Mouse (Mus musculus): ENCODE data around the gene Emp1. TPM values are rescaled to one million over a fixed set of nuclear protein-coding genes. Genes with fewer than 3 reads are reported as not detected.
A peak's percentile ranks its signal among the peaks of the same experiment; 100 is the strongest.

Gene Emp1
- polyA plus RNA-seq (2012; fragmentation: generic; extraction: Trizol) = 222 TPM
- long read RNA-seq, experiment 1, transcript Emp1-201 (5 exons, 2,721 nt) = major isoform, 10 of 57 reads
- long read RNA-seq, experiment 1, partial matches to known transcripts = 47 of 57 reads
- long read RNA-seq, experiment 1, other reads (novel, unspliced or antisense) = 0 of 57 reads
- long read RNA-seq, experiment 2, transcript Emp1-201 (5 exons, 2,721 nt) = major isoform, 174 of 377 reads
- long read RNA-seq, experiment 2, partial matches to known transcripts = 199 of 377 reads
- long read RNA-seq, experiment 2, other reads (novel, unspliced or antisense) = 3 of 377 reads

- TF ChIP-seq MYOD1 (IDR thresholded peaks at IDR 0.05; ENCODE audit: control insufficient read depth, insufficient read length, low read depth) (peak; percentile 33), CEBPB (IDR thresholded peaks at IDR 0.05; ENCODE audit: low read depth) (no peak), FOSL1 (IDR thresholded peaks at IDR 0.05; ENCODE audit: insufficient read depth, low read length, poor library complexity, severe bottlenecking) (peak; percentile 55)
- H3K79me2 ChIP-seq (ENCODE audit: control insufficient read depth, insufficient read depth) = peaks cover 49% of the 10 kb centered on the region
- H3K36me3 ChIP-seq (ENCODE audit: control insufficient read depth, insufficient read depth) = peaks cover 36% of the 10 kb centered on the region
- peak within 1 kb of the TSS; percentile 59 for H3K4me3 ChIP-seq (ENCODE audit: insufficient read depth, poor library complexity, severe bottlenecking)
- no peaks in the 10 kb centered on the region for H3K27me3 ChIP-seq (ENCODE audit: control insufficient read depth, insufficient read depth, insufficient read length)
- H3ac ChIP-seq (ENCODE audit: control insufficient read depth, insufficient read length, low read depth) = peak within 1 kb of the TSS; percentile 53
- H3K79me3 ChIP-seq (ENCODE audit: low read depth) = peaks cover 47% of the 10 kb centered on the region
Measured at GRCm38 (mm10) chr6:135362459-135363159, at the start of gene Emp1. Emp1 (plus strand) TSS chr6:135362545.

GRCm38 (mm10) chr6:135313981-135314380, 48.4 kb upstream of the Emp1 start:
- Histone ChIP-seq H3K79me3 (ENCODE audit: low read depth) (no peaks in the 10 kb centered on the region), H3K4me3 (ENCODE audit: insufficient read depth, poor library complexity, severe bottlenecking) (no peak overlapping the region), H3ac (ENCODE audit: control insufficient read depth, insufficient read length, low read depth) (no peak overlapping the region), H3K27me3 (ENCODE audit: control insufficient read depth, insufficient read depth, insufficient read length) (no peaks in the 10 kb centered on the region), H3K79me2 (ENCODE audit: control insufficient read depth, insufficient read depth) (no peaks in the 10 kb centered on the region), H3K36me3 (ENCODE audit: control insufficient read depth, insufficient read depth) (no peaks in the 10 kb centered on the region)
- TF ChIP-seq MAX (IDR thresholded peaks at IDR 0.05) (no peak), MYOD1 (IDR thresholded peaks at IDR 0.05; ENCODE audit: control insufficient read depth, insufficient read length, low read depth) (no peak), CEBPB (IDR thresholded peaks at IDR 0.05; ENCODE audit: low read depth) (no peak), CTCF (IDR thresholded peaks at IDR 0.05; ENCODE audit: control insufficient read depth, insufficient read depth, insufficient read length) (no peak), MYOG (IDR thresholded peaks at IDR 0.05; ENCODE audit: control insufficient read depth, extremely low read depth, insufficient read length) (no peak), FOSL1 (IDR thresholded peaks at IDR 0.05; ENCODE audit: insufficient read depth, low read length, poor library complexity, severe bottlenecking) (no peak), USF1 (IDR thresholded peaks at IDR 0.05; ENCODE audit: low read depth) (no peak)

GRCm38 (mm10) chr6:135316141-135316540, 46.2 kb upstream of the Emp1 start:
- H3K4me3 ChIP-seq (ENCODE audit: insufficient read depth, poor library complexity, severe bottlenecking) = no peak overlapping the region
- H3K79me2 ChIP-seq (ENCODE audit: control insufficient read depth, insufficient read depth) = no peaks in the 10 kb centered on the region
- TF ChIP-seq USF1 (IDR thresholded peaks at IDR 0.05; ENCODE audit: low read depth) (no peak), CTCF (IDR thresholded peaks at IDR 0.05; ENCODE audit: control insufficient read depth, insufficient read depth, insufficient read length) (no peak), MYOG (IDR thresholded peaks at IDR 0.05; ENCODE audit: control insufficient read depth, extremely low read depth, insufficient read length) (no peak), FOSL1 (IDR thresholded peaks at IDR 0.05; ENCODE audit: insufficient read depth, low read length, poor library complexity, severe bottlenecking) (no peak), MAX (IDR thresholded peaks at IDR 0.05) (no peak), MYOD1 (IDR thresholded peaks at IDR 0.05; ENCODE audit: control insufficient read depth, insufficient read length, low read depth) (no peak), CEBPB (IDR thresholded peaks at IDR 0.05; ENCODE audit: low read depth) (no peak)
- no peaks in the 10 kb centered on the region for H3K79me3 ChIP-seq (ENCODE audit: low read depth)
- no peak overlapping the region for H3ac ChIP-seq (ENCODE audit: control insufficient read depth, insufficient read length, low read depth)
- no peaks in the 10 kb centered on the region for H3K36me3 ChIP-seq (ENCODE audit: control insufficient read depth, insufficient read depth)
- no peaks in the 10 kb centered on the region for H3K27me3 ChIP-seq (ENCODE audit: control insufficient read depth, insufficient read depth, insufficient read length)

- Histone ChIP-seq H3ac (ENCODE audit: control insufficient read depth, insufficient read length, low read depth) (no peak overlapping the region), H3K79me3 (ENCODE audit: low read depth) (no peaks in the 10 kb centered on the region), H3K79me2 (ENCODE audit: control insufficient read depth, insufficient read depth) (no peaks in the 10 kb centered on the region), H3K27me3 (ENCODE audit: control insufficient read depth, insufficient read depth, insufficient read length) (no peaks in the 10 kb centered on the region), H3K36me3 (ENCODE audit: control insufficient read depth, insufficient read depth) (no peaks in the 10 kb centered on the region), H3K4me3 (ENCODE audit: insufficient read depth, poor library complexity, severe bottlenecking) (no peak overlapping the region)
- TF ChIP-seq FOSL1 (IDR thresholded peaks at IDR 0.05; ENCODE audit: insufficient read depth, low read length, poor library complexity, severe bottlenecking) (peak; percentile 73), USF1 (IDR thresholded peaks at IDR 0.05; ENCODE audit: low read depth) (no peak), CEBPB (IDR thresholded peaks at IDR 0.05; ENCODE audit: low read depth) (peak; percentile 9)
Measured at GRCm38 (mm10) chr6:135319431-135319933, 42.9 kb upstream of the Emp1 start.

- Histone ChIP-seq H3K36me3 (ENCODE audit: control insufficient read depth, insufficient read depth) (no peaks in the 10 kb centered on the region), H3K79me2 (ENCODE audit: control insufficient read depth, insufficient read depth) (no peaks in the 10 kb centered on the region), H3ac (ENCODE audit: control insufficient read depth, insufficient read length, low read depth) (peak overlapping the region; percentile 70), H3K79me3 (ENCODE audit: low read depth) (no peaks in the 10 kb centered on the region), H3K4me3 (ENCODE audit: insufficient read depth, poor library complexity, severe bottlenecking) (no peak overlapping the region), H3K27me3 (ENCODE audit: control insufficient read depth, insufficient read depth, insufficient read length) (no peaks in the 10 kb centered on the region)
- TF ChIP-seq CEBPB (IDR thresholded peaks at IDR 0.05; ENCODE audit: low read depth) (no peak), MYOG (IDR thresholded peaks at IDR 0.05; ENCODE audit: control insufficient read depth, extremely low read depth, insufficient read length) (no peak), CTCF (IDR thresholded peaks at IDR 0.05; ENCODE audit: control insufficient read depth, insufficient read depth, insufficient read length) (no peak), USF1 (IDR thresholded peaks at IDR 0.05; ENCODE audit: low read depth) (peak; percentile 49), MYOD1 (IDR thresholded peaks at IDR 0.05; ENCODE audit: control insufficient read depth, insufficient read length, low read depth) (peak; percentile 1), FOSL1 (IDR thresholded peaks at IDR 0.05; ENCODE audit: insufficient read depth, low read length, poor library complexity, severe bottlenecking) (no peak), MAX (IDR thresholded peaks at IDR 0.05) (peak; percentile 65)
Measured at GRCm38 (mm10) chr6:135322749-135323148, 39.6 kb upstream of the Emp1 start.

Data from C2C12 (cell line).